Mouse (Mus musculus): ENCODE data around the gene Slco3a1. TPM values are rescaled to one million over a fixed set of nuclear protein-coding genes. Genes with fewer than 3 reads are reported as not detected.

Slco3a1 gene
- polyA plus RNA-seq, 1 experiment from 2014 or later: 10.4 TPM

DNA sequence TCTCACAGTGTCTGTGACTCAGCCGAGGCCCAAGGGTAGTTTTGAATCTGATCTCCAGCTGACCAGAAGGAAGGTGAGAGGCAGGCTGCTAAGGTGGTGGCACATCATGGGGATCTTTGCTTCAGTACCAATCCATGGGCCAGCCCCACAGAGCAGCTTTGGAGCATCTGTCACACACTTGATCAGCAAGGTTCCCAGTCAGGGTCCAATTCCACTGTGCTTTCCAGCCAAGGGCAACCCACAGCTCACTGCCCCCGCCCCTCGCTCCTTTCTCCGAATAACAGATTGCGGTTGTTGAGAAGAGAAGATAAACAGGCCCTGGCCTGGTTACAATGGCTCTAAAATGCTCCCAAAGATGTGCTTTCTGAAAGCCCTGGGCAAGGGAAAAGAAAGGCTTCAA lies 47.7 kb downstream of the Slco3a1 start:
- Histone ChIP-seq H3K36me3 (ENCODE audit: control insufficient read depth, insufficient read depth, low read length) (no peaks in the 10 kb centered on the region), H3K4me2 (replicated peaks; ENCODE audit: low read depth, low read length) (no peak overlapping the region), H3K27me3 (ENCODE audit: control insufficient read depth, insufficient read depth, low read length) (no peaks in the 10 kb centered on the region), H3K9ac (ENCODE audit: low read depth, low read length) (no peak overlapping the region), H3K4me3 (ENCODE audit: low read depth, low read length) (no peak overlapping the region), H3K27ac (ENCODE audit: low read depth, low read length) (no peak overlapping the region), H3K9me3 (ENCODE audit: control insufficient read depth, low read length) (no peaks in the 10 kb centered on the region), H3K4me1 (replicated peaks; ENCODE audit: control insufficient read depth, insufficient read depth, low read length) (no peaks in the 10 kb centered on the region)
- DNase-seq (ENCODE audit: low spot score) (no peak), ATAC-seq (ENCODE audit: low FRiP score) (no peak)
- WGBS: 86% methylated on average over 5 of the region's 5 CpGs

GRCm38 (mm10) chr7:74505635-74506034 lies 48.9 kb downstream of the Slco3a1 start:
- WGBS: 81% methylated on average over 10 of the region's 10 CpGs

DNA sequence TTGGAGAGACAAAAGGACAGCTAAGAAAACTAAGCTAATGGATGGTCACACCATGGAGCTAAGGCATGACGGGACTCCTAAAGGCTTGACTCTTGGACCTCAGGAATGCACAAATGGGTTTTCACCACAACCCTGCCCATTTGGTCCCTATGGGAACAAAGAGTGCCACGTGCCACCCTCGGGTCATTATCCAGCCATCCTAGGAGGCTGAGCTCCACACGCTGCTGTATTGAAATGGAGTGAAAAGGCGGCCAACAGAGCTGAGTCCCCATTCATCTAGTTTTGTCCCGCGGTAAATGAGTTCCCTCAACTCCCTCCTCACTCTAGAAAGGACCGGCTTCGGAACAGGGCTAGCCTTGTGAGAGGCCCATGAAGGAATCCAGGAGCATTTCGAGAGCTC lies 53.4 kb downstream of the Slco3a1 start:
- Histone ChIP-seq H3K4me2 (replicated peaks; ENCODE audit: low read depth, low read length) (no peak overlapping the region), H3K9me3 (ENCODE audit: control insufficient read depth, low read length) (no peaks in the 10 kb centered on the region), H3K9ac (ENCODE audit: low read depth, low read length) (no peak overlapping the region), H3K36me3 (ENCODE audit: control insufficient read depth, insufficient read depth, low read length) (no peaks in the 10 kb centered on the region), H3K27ac (ENCODE audit: low read depth, low read length) (no peak overlapping the region), H3K4me1 (replicated peaks; ENCODE audit: control insufficient read depth, insufficient read depth, low read length) (0 out of 2 replicates have a peak, but pooled peaks cover 2% of the 10 kb centered on the region), H3K4me3 (ENCODE audit: low read depth, low read length) (no peak overlapping the region), H3K27me3 (ENCODE audit: control insufficient read depth, insufficient read depth, low read length) (peaks cover 4% of the 10 kb centered on the region; the same call in 1 of the 2 replicates)
- ATAC-seq (ENCODE audit: low FRiP score) (peak; percentile 78), DNase-seq (ENCODE audit: low spot score) (peak; percentile 52)
- 30% methylated on average over 10 of the region's 10 CpGs for WGBS

More at GRCm38 (mm10) chr7:74505635-74506034, 48.9 kb downstream of the Slco3a1 start:
- H3K4me3 ChIP-seq (ENCODE audit: low read depth, low read length): no peak overlapping the region
- no peaks in the 10 kb centered on the region for H3K36me3 ChIP-seq (ENCODE audit: control insufficient read depth, insufficient read depth, low read length)
- no peak overlapping the region for H3K27ac ChIP-seq (ENCODE audit: low read depth, low read length)
- ATAC-seq (ENCODE audit: low FRiP score) (no peak), DNase-seq (ENCODE audit: low spot score) (no peak)
- no peak overlapping the region for H3K4me2 ChIP-seq (replicated peaks; ENCODE audit: low read depth, low read length)
- H3K9me3 ChIP-seq (ENCODE audit: control insufficient read depth, low read length): no peaks in the 10 kb centered on the region
- H3K9ac ChIP-seq (ENCODE audit: low read depth, low read length): no peak overlapping the region
- no peaks in the 10 kb centered on the region for H3K27me3 ChIP-seq (ENCODE audit: control insufficient read depth, insufficient read depth, low read length)
- 0 out of 2 replicates have a peak, but pooled peaks cover 2% of the 10 kb centered on the region for H3K4me1 ChIP-seq (replicated peaks; ENCODE audit: control insufficient read depth, insufficient read depth, low read length)

GRCm38 (mm10) chr7:74499470-74499869 lies 55.1 kb downstream of the Slco3a1 start:
- Histone ChIP-seq H3K4me1 (replicated peaks; ENCODE audit: control insufficient read depth, insufficient read depth, low read length) (0 out of 2 replicates have a peak, but pooled peaks cover 2% of the 10 kb centered on the region), H3K4me3 (ENCODE audit: low read depth, low read length) (no peak overlapping the region), H3K9me3 (ENCODE audit: control insufficient read depth, low read length) (no peaks in the 10 kb centered on the region), H3K27ac (ENCODE audit: low read depth, low read length) (no peak overlapping the region), H3K36me3 (ENCODE audit: control insufficient read depth, insufficient read depth, low read length) (no peaks in the 10 kb centered on the region), H3K9ac (ENCODE audit: low read depth, low read length) (no peak overlapping the region), H3K27me3 (ENCODE audit: control insufficient read depth, insufficient read depth, low read length) (peaks cover 4% of the 10 kb centered on the region; the same call in 1 of the 2 replicates), H3K4me2 (replicated peaks; ENCODE audit: low read depth, low read length) (no peak overlapping the region)
- no peak for ATAC-seq (ENCODE audit: low FRiP score)
- WGBS: 90% methylated on average over 5 of the region's 5 CpGs
- no peak for DNase-seq (ENCODE audit: low spot score)

- Histone ChIP-seq H3K9me3 (ENCODE audit: control insufficient read depth, low read length) (no peaks in the 10 kb centered on the region), H3K27me3 (ENCODE audit: control insufficient read depth, insufficient read depth, low read length) (peaks cover 4% of the 10 kb centered on the region; the same call in 1 of the 2 replicates), H3K4me3 (ENCODE audit: low read depth, low read length) (no peak overlapping the region), H3K9ac (ENCODE audit: low read depth, low read length) (no peak overlapping the region), H3K4me2 (replicated peaks; ENCODE audit: low read depth, low read length) (no peak overlapping the region), H3K4me1 (replicated peaks; ENCODE audit: control insufficient read depth, insufficient read depth, low read length) (0 out of 2 replicates have a peak, but pooled peaks cover 2% of the 10 kb centered on the region), H3K36me3 (ENCODE audit: control insufficient read depth, insufficient read depth, low read length) (no peaks in the 10 kb centered on the region), H3K27ac (ENCODE audit: low read depth, low read length) (no peak overlapping the region)
- 87% methylated on average over 4 of the region's 4 CpGs for WGBS
- DNase-seq (ENCODE audit: low spot score) (no peak), ATAC-seq (ENCODE audit: low FRiP score) (no peak)
Observed at GRCm38 (mm10) chr7:74498266-74498980, 56.2 kb downstream of the Slco3a1 start.

GRCm38 (mm10) chr7:74497203-74497602 lies 57.4 kb downstream of the Slco3a1 start:
- WGBS: 93% methylated on average over 2 of the region's 2 CpGs
- no peak for DNase-seq (ENCODE audit: low spot score)
- no peaks in the 10 kb centered on the region for H3K9me3 ChIP-seq (ENCODE audit: control insufficient read depth, low read length)

DNA sequence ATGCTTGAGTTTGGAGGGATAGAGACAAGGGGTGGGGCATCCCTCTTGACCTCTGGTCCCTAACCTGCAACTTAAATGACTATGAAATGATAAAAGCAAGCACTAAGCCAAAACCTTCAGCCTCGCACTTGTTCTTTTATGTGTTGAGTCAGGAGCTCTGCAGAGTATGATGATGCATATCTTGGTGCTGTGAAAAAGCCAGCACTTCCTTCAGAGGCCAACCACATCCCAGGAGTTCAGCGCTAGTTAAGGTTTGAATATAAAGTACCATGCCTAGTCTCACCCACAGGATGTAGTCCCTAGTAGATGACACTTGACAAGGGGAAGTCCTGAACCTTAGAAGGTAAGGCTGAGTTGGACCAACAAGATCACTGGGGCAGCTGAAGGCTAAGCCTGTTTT lies 59.1 kb downstream of the Slco3a1 start:
- no peak for DNase-seq (ENCODE audit: low spot score)
- no peak for ATAC-seq (ENCODE audit: low FRiP score)
- H3K36me3 ChIP-seq (ENCODE audit: control insufficient read depth, insufficient read depth, low read length): no peaks in the 10 kb centered on the region
- no peak overlapping the region for H3K4me3 ChIP-seq (ENCODE audit: low read depth, low read length)
- H3K27me3 ChIP-seq (ENCODE audit: control insufficient read depth, insufficient read depth, low read length): peaks cover 4% of the 10 kb centered on the region; the same call in 1 of the 2 replicates
- no peak overlapping the region for H3K4me2 ChIP-seq (replicated peaks; ENCODE audit: low read depth, low read length)
- H3K9me3 ChIP-seq (ENCODE audit: control insufficient read depth, low read length): no peaks in the 10 kb centered on the region
- 84% methylated on average over 2 of the region's 2 CpGs for WGBS
- H3K27ac ChIP-seq (ENCODE audit: low read depth, low read length): no peak overlapping the region
- no peaks in the 10 kb centered on the region for H3K4me1 ChIP-seq (replicated peaks; ENCODE audit: control insufficient read depth, insufficient read depth, low read length)
- no peak overlapping the region for H3K9ac ChIP-seq (ENCODE audit: low read depth, low read length)

More at GRCm38 (mm10) chr7:74497203-74497602, 57.4 kb downstream of the Slco3a1 start:
- Histone ChIP-seq H3K27me3 (ENCODE audit: control insufficient read depth, insufficient read depth, low read length) (peaks cover 4% of the 10 kb centered on the region; the same call in 1 of the 2 replicates), H3K9ac (ENCODE audit: low read depth, low read length) (no peak overlapping the region), H3K4me3 (ENCODE audit: low read depth, low read length) (no peak overlapping the region), H3K4me2 (replicated peaks; ENCODE audit: low read depth, low read length) (no peak overlapping the region), H3K4me1 (replicated peaks; ENCODE audit: control insufficient read depth, insufficient read depth, low read length) (0 out of 2 replicates have a peak, but pooled peaks cover 2% of the 10 kb centered on the region), H3K36me3 (ENCODE audit: control insufficient read depth, insufficient read depth, low read length) (no peaks in the 10 kb centered on the region), H3K27ac (ENCODE audit: low read depth, low read length) (no peak overlapping the region)
- ATAC-seq (ENCODE audit: low FRiP score): no peak

DNA sequence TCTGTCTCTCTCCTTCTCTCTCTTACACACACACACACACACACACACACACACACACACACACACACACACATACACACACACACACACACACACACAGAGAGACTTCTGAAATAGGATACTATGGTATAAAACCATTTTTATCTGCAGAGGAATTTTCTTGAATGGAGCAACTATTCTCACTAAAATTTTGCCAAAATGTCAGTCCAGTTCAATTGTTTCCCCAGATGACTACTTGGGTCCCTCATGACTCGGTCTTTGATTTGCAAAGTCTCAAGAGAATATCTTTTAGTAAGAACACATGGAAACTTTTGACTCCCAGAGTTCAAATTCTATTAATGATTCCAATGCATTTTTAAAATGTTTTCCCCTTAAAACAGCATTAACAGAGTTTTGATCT lies 60.8 kb downstream of the Slco3a1 start:
- no peak for ATAC-seq (ENCODE audit: low FRiP score)
- Histone ChIP-seq H3K4me3 (ENCODE audit: low read depth, low read length) (no peak overlapping the region), H3K36me3 (ENCODE audit: control insufficient read depth, insufficient read depth, low read length) (no peaks in the 10 kb centered on the region), H3K9ac (ENCODE audit: low read depth, low read length) (no peak overlapping the region), H3K27me3 (ENCODE audit: control insufficient read depth, insufficient read depth, low read length) (no peaks in the 10 kb centered on the region), H3K4me2 (replicated peaks; ENCODE audit: low read depth, low read length) (no peak overlapping the region), H3K9me3 (ENCODE audit: control insufficient read depth, low read length) (no peaks in the 10 kb centered on the region), H3K27ac (ENCODE audit: low read depth, low read length) (no peak overlapping the region), H3K4me1 (replicated peaks; ENCODE audit: control insufficient read depth, insufficient read depth, low read length) (no peaks in the 10 kb centered on the region)
- no peak for DNase-seq (ENCODE audit: low spot score)
- WGBS: 86% methylated on average over 1 of the region's 1 CpGs

Data from hindbrain, embryonic 11.5 days (tissue).